Mouse (Mus musculus): ENCODE measurements around the gene Dnph1.

- TF ChIP-seq CTCF (IDR thresholded peaks at IDR 0.05; ENCODE audit: control insufficient read depth, insufficient read depth, insufficient read length): peak; percentile 51
- TF ChIP-seq MYOG (IDR thresholded peaks at IDR 0.05; ENCODE audit: control insufficient read depth, extremely low read depth, insufficient read length): no peak
- no peak for TF ChIP-seq MYOD1 (IDR thresholded peaks at IDR 0.05; ENCODE audit: control insufficient read depth, insufficient read length, low read depth)
- no peak for TF ChIP-seq FOSL1 (IDR thresholded peaks at IDR 0.05; ENCODE audit: insufficient read depth, low read length, poor library complexity, severe bottlenecking)
These were observed 14.7 kb downstream of the Dnph1 start for GRCm38 (mm10) chr17:46511059-46511710.

Data from C2C12 (cell line).